Mouse (Mus musculus) CD4-positive, CD25-positive, alpha-beta regulatory T cell, adult 4 months (primary cell): ENCODE data around the gene Cdh13. TPM values are rescaled to one million over a fixed set of nuclear protein-coding genes. Genes with fewer than 3 reads are reported as not detected.

Experiments used
- ATAC-seq: one replicate; pipeline ENCODE4 v1.8.0; 2017
- polyA plus RNA-seq, 2 experiments: library from polyadenylated mRNA; unstranded; fragments of 100-300 nt; shearing (Covaris generic); gene quantifications; one replicate each; pipeline ENCODE4 v1.2.1; 2017

Gene Cdh13
- polyA plus RNA-seq, 2 experiments from 2014 or later: 0.25 to 0.31 TPM

- ATAC-seq: no peak
Measured at GRCm38 (mm10) chr8:119112861-119113260, 829.3 kb downstream of the Cdh13 start.

DNA sequence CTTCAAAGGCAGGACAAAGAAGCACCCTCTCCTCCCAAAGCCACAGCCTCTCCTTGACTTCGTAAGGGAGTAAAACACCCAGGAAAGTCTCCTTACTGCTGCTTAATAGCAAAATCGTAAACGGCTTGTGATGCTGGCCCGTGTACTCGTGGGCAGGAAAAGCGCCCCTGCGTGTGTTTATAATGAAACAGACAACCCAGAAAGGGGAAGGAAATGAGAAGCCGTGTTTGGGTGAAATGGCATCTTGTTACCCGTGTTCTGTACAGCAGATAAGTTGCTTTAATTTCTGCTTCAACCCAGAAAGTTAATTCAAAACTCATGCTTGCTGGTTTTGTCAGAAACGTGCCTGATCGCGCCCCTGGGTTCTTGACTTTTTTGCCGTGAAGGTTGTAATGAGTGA is 837.7 kb downstream of the Cdh13 start:
- ATAC-seq: no peak

- ATAC-seq: no peak
Measured at GRCm38 (mm10) chr8:119127841-119128240, 844.3 kb downstream of the Cdh13 start.

- ATAC-seq: no peak
Measured at GRCm38 (mm10) chr8:119128266-119128665, 844.7 kb downstream of the Cdh13 start.

GRCm38 (mm10) chr8:119156454-119156921 is 873.0 kb downstream of the Cdh13 start:
- ATAC-seq: no peak

DNA sequence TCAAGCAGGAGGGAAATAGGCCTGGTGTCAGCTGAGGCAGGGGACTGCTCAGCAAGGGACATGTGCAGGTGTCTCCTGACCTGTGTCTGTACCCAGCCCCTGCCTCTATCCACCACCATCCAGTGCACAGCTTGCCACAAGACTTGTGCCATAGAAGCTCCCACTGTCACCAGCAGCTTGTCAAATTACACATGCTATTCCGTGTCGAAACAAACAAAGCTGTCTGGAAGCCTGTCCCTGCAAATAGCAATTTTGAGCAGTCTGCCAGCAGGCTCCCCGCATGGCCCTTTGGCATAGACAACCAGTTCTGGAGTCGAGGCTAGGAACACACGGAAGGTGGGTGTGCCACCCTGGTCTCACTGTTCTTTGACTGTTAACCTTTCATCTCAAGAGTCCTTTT is 875.1 kb downstream of the Cdh13 start:
- no peak for ATAC-seq

GRCm38 (mm10) chr8:119159794-119160193 is 876.3 kb downstream of the Cdh13 start:
- ATAC-seq: no peak

GRCm38 (mm10) chr8:119164076-119164475 is 880.5 kb downstream of the Cdh13 start:
- ATAC-seq: no peak

GRCm38 (mm10) chr8:119177226-119177935 is 893.8 kb downstream of the Cdh13 start:
- ATAC-seq: no peak

DNA sequence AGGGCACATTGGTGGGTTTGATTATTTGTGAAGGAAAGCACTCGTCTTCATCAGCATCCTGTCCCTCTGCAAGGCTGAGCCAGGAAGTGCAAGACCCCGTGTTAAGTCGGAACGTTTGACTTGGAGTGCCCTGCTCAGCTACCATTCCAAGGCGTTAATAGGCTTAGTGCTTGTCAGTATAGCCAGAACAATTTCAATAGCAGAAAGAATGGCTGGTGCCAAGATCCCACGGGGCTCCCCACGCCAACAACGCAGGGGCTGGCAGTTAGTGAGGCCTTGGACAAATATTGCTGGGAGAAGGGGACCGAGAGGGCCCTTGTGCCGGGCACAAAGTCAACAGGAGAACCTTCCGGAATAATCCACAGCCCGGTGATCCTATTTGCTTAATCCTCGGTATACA is 897.1 kb downstream of the Cdh13 start:
- ATAC-seq: no peak

GRCm38 (mm10) chr8:119195695-119196094 is 912.2 kb downstream of the Cdh13 start:
- ATAC-seq: no peak

DNA sequence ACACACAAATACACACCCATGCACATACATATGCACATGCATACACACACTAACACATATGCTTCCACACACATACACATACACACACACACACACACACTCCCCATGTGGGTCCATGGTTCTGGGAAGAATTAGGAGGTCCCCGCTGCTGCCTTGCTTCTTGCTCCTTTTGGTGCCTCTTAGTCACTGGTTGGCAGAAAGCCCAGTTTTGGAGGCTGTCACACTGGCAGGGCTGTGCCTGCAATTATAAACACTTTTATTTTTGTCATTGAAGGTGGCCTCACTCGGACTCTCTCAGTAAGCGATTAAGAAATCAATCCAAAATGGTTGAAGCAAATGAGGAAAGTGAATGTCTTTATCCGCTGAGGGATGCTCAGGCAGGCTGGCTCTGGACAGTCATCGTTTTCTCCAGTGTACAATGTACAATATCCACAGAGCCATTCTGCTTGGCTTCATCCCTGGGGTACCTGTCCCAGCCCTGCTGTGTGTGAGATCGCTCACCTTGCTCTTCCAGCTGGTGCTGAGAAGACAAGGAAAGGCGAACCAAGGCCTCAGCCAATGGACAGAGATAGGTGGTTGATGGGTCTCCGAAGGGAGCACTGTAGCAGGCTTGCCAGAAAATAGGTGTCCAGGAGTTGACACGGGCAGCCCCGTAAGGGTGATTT is 913.1 kb downstream of the Cdh13 start:
- no peak for ATAC-seq

GRCm38 (mm10) chr8:119208567-119208966 is 925.0 kb downstream of the Cdh13 start:
- no peak for ATAC-seq

DNA sequence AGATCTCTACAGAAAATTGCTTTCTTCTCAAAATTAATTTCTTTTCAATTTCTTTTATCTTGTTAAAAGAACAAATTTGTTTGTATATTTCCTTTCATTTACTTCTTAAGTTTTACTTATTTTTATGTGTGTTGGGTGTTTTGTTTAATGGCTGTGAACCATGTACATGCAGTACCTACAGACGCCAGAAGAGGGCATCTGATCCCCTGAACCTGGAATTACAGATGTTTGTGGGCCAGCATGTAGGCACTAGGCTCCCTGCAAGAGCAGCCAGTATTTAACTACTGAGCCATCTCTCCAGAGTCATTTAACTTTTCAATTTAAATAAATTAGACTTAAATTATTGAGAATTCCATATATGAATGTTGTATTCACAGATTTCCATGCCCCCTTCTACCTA is 941.0 kb downstream of the Cdh13 start:
- no peak for ATAC-seq

DNA sequence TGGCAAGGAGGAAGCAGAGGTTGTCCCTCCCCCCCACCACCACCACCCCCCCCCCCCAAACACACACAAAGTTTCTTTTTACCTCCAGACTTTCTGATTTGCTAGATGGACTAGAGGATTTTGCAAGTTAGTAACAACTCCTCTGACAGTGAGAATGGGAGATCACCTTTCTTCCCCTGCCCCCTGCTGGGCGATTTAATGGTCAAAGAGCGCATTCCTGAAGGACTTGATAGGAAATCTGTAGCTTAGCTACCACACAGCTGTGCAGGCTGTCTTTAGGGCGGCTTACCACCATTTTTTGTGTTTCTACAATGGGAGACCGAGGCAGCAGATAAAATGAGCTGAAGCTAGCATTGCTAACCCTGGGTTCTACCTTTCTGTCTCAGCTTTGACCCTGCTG is 961.6 kb downstream of the Cdh13 start:
- ATAC-seq: no peak

GRCm38 (mm10) chr8:119245641-119246040 is 962.1 kb downstream of the Cdh13 start:
- no peak for ATAC-seq

DNA sequence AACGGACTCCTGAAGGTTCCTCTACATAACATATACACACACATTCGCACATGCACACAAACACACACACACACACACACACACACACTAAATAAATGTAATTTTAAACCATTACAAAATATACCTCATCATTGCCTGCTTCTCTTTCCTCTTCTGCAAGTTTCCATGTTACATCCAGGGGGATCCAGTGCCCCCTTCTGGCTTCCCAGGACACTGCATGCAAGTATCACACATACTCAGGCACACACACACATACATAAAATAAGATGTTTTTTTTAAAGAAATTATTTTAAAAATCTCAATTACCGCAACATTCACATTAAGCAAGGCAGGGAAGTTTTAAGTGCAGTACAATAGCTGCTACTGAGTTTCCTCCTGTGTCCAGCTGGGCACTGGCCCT is 970.8 kb downstream of the Cdh13 start:
- no peak for ATAC-seq

DNA sequence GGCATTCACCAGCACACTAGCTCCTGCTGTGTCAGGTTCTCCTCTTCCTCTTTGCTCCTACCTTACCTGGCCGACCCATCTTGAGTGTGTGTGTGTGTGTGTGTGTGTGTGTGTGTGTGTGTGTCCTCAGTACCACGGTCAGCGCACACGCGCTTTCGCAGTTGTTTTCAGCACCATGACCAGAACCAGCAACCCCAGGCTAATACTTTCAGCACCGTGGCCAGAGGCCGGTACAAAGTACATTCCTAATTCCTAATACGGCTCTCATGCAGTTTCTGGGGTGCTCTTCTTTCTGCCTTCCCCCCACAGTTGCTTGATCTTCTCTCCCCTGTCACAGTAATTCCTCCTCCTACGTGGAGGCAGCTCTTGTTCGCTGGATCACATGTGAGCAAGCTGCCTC is 975.1 kb downstream of the Cdh13 start:
- ATAC-seq: no peak

DNA sequence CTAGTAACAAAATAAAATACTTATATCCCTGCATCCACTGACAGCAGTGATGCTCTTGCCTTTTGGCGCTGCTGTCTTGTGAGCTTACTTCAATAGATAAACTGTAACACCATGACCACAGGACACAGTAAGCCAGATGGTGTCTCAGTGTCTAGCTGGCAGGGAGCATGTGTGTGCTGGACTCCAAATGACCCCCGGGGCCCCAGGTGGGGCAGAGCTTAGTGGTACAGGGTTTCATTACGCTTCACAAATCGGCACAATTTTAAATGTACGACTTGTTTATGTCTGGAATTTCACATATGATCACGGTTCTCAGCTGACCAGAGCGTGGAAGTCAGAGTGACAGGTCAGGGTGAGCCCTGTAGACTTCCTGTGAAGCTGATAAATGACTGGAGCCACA is 980.2 kb downstream of the Cdh13 start:
- no peak for ATAC-seq

DNA sequence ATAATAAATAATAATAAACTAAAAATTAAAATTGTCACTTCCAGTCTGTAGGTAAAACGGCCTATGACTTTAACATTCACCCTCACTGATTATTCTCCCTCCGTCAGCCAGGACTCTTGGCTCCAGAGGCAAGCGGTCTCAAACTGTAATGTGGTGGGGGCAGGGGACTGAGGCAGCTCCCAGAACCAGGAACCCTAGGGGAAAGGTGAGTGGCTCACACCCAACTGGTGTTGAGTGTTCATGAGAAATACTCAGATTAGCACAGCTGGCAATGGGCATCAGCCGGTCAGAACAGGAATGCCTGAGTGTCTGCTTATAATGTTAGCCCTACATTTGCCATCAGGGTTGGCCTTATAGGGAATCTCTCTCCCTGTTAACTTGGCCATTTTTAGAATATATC is 982.8 kb downstream of the Cdh13 start:
- no peak for ATAC-seq

DNA sequence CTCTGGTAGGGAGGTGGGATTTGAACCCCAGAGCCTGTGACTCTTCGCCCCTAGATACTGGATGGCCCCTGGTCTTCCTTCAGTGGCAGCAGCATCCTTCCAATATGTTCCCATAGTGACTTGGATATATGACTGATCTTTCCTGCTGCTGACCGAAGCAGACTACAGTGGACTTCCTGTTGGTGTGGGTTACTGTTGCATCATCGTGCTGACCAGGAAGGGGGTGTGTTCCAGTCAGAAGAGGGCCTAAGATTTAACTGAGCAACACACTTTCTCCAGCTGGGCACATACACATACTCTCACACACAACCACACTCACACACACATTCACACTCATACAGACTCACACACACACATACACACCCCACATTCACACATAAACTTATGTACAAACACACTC is 986.0 kb downstream of the Cdh13 start:
- ATAC-seq: no peak

DNA sequence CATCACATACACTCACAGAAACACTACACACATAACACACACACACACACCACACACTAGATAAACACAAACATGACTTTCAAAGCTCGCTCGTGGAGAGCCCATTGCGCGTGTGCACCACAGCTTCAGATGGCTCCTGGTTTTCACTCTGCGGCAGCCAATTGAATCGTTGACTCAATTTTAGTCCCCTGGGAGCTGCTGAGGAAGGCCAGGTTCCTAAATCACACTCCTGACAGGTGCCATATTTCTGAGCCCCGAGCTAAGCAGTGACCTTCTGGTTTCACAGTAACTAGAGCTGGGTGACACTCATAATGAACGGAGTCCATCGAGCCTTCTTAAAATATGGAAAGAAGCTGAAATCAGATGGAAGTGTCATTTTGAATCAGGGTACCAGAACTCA is 986.8 kb downstream of the Cdh13 start:
- no peak for ATAC-seq

- no peak for ATAC-seq
Measured at GRCm38 (mm10) chr8:119272891-119273290, 989.4 kb downstream of the Cdh13 start.

DNA sequence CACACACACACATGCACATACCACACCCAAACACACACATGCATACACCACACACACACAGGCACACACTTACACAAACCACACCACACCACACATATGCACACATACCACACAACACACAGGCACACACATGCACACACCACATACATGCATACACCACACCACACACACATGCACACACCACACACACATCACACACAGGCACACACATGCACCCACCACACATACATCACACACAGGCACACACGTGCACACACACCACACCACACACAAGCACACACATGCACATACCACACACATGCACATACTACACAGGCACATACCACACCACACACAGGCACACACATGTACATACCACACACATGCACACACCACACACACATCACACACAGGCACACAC is 991.9 kb downstream of the Cdh13 start:
- ATAC-seq: no peak

- ATAC-seq: no peak
Measured at GRCm38 (mm10) chr8:119277047-119277451, 993.5 kb downstream of the Cdh13 start.
